Mouse (Mus musculus) brain, embryonic 14.5 days (tissue): Measurements from ENCODE around the gene Bpi.

Source experiments
- CTCF ChIP-seq: fragments of 200-500 bp; IDR thresholded peaks from 2 replicates; pipeline ENCODE4 v1.5.1; 2012; ENCODE audit warnings: inconsistent platforms, mild to moderate bottlenecking, moderate library complexity, borderline replicate concordance; ENCODE audit not compliant: insufficient read depth, insufficient read length; ENCODE audit errors: extremely low read depth
- POLR2A ChIP-seq: fragments of 200-500 bp; IDR thresholded peaks from 2 replicates; pipeline ENCODE4 v1.6.1; 2012; ENCODE audit warnings: mild to moderate bottlenecking, inconsistent platforms, borderline replicate concordance; ENCODE audit not compliant: poor library complexity, insufficient read depth, insufficient read length, severe bottlenecking; ENCODE audit errors: extremely low read depth

DNA sequence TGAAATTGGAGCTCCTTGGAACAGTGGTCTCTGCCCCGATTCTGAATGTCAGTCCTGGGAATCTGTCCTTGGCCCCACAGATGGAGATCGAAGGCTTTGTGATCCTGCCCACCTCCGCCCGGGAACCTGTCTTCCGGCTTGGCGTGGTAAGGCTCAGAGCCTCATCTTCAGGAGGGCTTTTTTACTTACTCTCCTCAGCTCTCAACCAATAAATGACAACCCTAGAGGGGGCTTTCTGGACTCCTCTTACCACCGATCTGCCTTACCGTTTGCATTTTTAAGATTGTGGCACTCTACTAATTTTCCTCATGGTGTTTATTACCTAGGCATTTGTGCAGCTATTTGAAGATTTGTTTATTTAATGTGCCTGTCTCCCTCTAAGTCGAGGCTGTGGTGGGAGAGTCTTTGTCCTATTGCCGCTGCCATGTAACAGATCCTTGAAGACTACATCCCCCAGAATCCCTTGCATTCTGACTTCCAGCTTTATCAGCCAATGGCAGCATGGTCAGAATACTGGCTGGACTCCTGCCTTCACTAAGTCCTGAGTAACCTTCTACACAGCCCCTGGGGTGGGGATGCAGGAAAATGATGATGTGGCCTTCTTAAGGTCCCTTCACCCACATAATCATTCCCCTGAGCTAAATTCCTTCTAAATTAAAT lies 66.8 kb downstream of the Bpi start:
- no peak for TF ChIP-seq POLR2A
- no peak for TF ChIP-seq CTCF
